Mouse (Mus musculus): ENCODE measurements at regions not wholly inside any gene's neighbourhood (a gene's known extent, or its start where the extent isn't known, plus 50 kb on each side); places are given as distances from the start of the nearest gene placed in this dataset.

GRCm38 (mm10) chr12:16141193-16141592 lies 324.5 kb upstream of the Trib2 start:
- H3K4me3 ChIP-seq, result no peak overlapping the region
- H3K27ac ChIP-seq, result no peak overlapping the region
- intact Hi-C loops (cut with DNase I), result no loop called here
- no peak for TF ChIP-seq CTCF (IDR thresholded peaks at IDR 0.05)
- no peak for DNase-seq (ENCODE audit: extremely low spot score in 1 of 2, low spot score in 2 of 2)

GRCm38 (mm10) chr12:16140511-16141110 lies 323.9 kb upstream of the Trib2 start:
- no peak overlapping the region for H3K27ac ChIP-seq
- TF ChIP-seq CTCF (IDR thresholded peaks at IDR 0.05), result no peak
- no peak for DNase-seq (ENCODE audit: extremely low spot score in 1 of 2, low spot score in 2 of 2)
- H3K4me3 ChIP-seq, result no peak overlapping the region
- intact Hi-C loops (cut with DNase I), result no loop called here

GRCm38 (mm10) chr12:16139152-16139551 lies 322.4 kb upstream of the Trib2 start:
- intact Hi-C loops (cut with DNase I), result loop anchor here (5.0 kb wide), 1 partner anchor 377 kb away; no protein-coding TSS in a partner anchor
- DNase-seq (ENCODE audit: extremely low spot score in 1 of 2, low spot score in 2 of 2), result no peak

GRCm38 (mm10) chr12:16137801-16138200 lies 321.1 kb upstream of the Trib2 start:
- no peak for TF ChIP-seq CTCF (IDR thresholded peaks at IDR 0.05)
- no peak overlapping the region for H3K27ac ChIP-seq
- DNase-seq (ENCODE audit: extremely low spot score in 1 of 2, low spot score in 2 of 2), result no peak
- intact Hi-C loops (cut with DNase I), result loop anchor here (5.0 kb wide), 1 partner anchor 376 kb away; no protein-coding TSS in a partner anchor
- no peak overlapping the region for H3K4me3 ChIP-seq

More at GRCm38 (mm10) chr12:16139152-16139551, 322.4 kb upstream of the Trib2 start:
- Histone ChIP-seq H3K4me3 (no peak overlapping the region), H3K27ac (no peak overlapping the region)
- no peak for TF ChIP-seq CTCF (IDR thresholded peaks at IDR 0.05)

- intact Hi-C loops (cut with DNase I), result loop anchor here (5.0 kb wide), 1 partner anchor 374 kb away; no protein-coding TSS in a partner anchor
- no peak for TF ChIP-seq CTCF (IDR thresholded peaks at IDR 0.05)
- Histone ChIP-seq H3K4me3 (no peak overlapping the region), H3K27ac (no peak overlapping the region)
- DNase-seq (ENCODE audit: extremely low spot score in 1 of 2, low spot score in 2 of 2), result no peak
Observed at GRCm38 (mm10) chr12:16136214-16136671, 319.5 kb upstream of the Trib2 start.

GRCm38 (mm10) chr12:16135602-16136213 lies 319.0 kb upstream of the Trib2 start:
- intact Hi-C loops (cut with DNase I), result loop anchor here (5.0 kb wide), 1 partner anchor 373 kb away; no protein-coding TSS in a partner anchor
- no peak overlapping the region for H3K4me3 ChIP-seq
- peak; percentile 47 to 50 for DNase-seq (ENCODE audit: extremely low spot score in 1 of 2, low spot score in 2 of 2)
- H3K27ac ChIP-seq, result no peak overlapping the region
- no peak; the same call in 1 of the 2 replicates for TF ChIP-seq CTCF (IDR thresholded peaks at IDR 0.05)

- no peak overlapping the region for H3K27ac ChIP-seq
- no peak overlapping the region for H3K4me3 ChIP-seq
- intact Hi-C loops (cut with DNase I), result no loop called here
- no peak for DNase-seq (ENCODE audit: extremely low spot score in 1 of 2, low spot score in 2 of 2)
- TF ChIP-seq CTCF (IDR thresholded peaks at IDR 0.05), result no peak
Observed at GRCm38 (mm10) chr12:16134446-16134845, 317.7 kb upstream of the Trib2 start.

GRCm38 (mm10) chr12:16133253-16133652 lies 316.5 kb upstream of the Trib2 start:
- no peak for DNase-seq (ENCODE audit: extremely low spot score in 1 of 2, low spot score in 2 of 2)
- intact Hi-C loops (cut with DNase I), result no loop called here
- H3K27ac ChIP-seq, result no peak overlapping the region
- TF ChIP-seq CTCF (IDR thresholded peaks at IDR 0.05), result no peak
- no peak overlapping the region for H3K4me3 ChIP-seq

GRCm38 (mm10) chr12:16131740-16132077 lies 315.0 kb upstream of the Trib2 start:
- intact Hi-C loops (cut with DNase I), result no loop called here
- DNase-seq (ENCODE audit: extremely low spot score in 1 of 2, low spot score in 2 of 2), result no peak
- no peak for TF ChIP-seq CTCF (IDR thresholded peaks at IDR 0.05)
- H3K4me3 ChIP-seq, result no peak overlapping the region
- no peak overlapping the region for H3K27ac ChIP-seq

- no peak for TF ChIP-seq CTCF (IDR thresholded peaks at IDR 0.05)
- H3K4me3 ChIP-seq, result no peak overlapping the region
- no peak for DNase-seq (ENCODE audit: extremely low spot score in 1 of 2, low spot score in 2 of 2)
- H3K27ac ChIP-seq, result no peak overlapping the region
- intact Hi-C loops (cut with DNase I), result no loop called here
Observed at GRCm38 (mm10) chr12:16131028-16131739, 314.5 kb upstream of the Trib2 start.

GRCm38 (mm10) chr12:16130605-16131004 lies 313.9 kb upstream of the Trib2 start:
- Histone ChIP-seq H3K27ac (no peak overlapping the region), H3K4me3 (no peak overlapping the region)
- no peak for TF ChIP-seq CTCF (IDR thresholded peaks at IDR 0.05)
- DNase-seq (ENCODE audit: extremely low spot score in 1 of 2, low spot score in 2 of 2), result no peak
- intact Hi-C loops (cut with DNase I), result no loop called here

GRCm38 (mm10) chr12:16129923-16130322 lies 313.2 kb upstream of the Trib2 start:
- no peak overlapping the region for H3K4me3 ChIP-seq
- no peak for TF ChIP-seq CTCF (IDR thresholded peaks at IDR 0.05)
- intact Hi-C loops (cut with DNase I), result no loop called here
- H3K27ac ChIP-seq, result no peak overlapping the region
- no peak for DNase-seq (ENCODE audit: extremely low spot score in 1 of 2, low spot score in 2 of 2)

All from left cerebral cortex, adult 2 months (tissue).